Mouse (Mus musculus): ENCODE results near the gene Ebf1.

The Ebf1 gene

DNA sequence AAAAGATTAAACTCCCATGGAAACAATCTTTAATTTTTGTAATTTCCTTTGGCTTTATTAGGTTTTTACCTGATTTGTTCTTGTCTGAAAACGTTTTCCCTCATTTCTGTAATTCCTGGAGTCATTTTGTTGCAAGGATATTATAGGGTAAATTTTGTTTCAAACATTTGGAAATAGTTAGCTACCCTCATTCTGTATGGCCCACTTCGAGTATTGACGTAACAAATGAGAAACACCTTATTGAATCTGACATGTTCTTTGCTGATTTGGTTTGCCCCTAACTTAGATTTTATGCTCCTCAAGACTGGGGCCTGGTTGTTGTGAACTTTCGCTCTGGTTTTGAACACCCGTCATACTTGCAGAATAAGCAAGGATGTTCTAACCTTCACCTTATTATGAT lies 120.9 kb downstream of the Ebf1 start:
- DNase-seq (ENCODE audit: inconsistent ontology term) = no peak

DNA sequence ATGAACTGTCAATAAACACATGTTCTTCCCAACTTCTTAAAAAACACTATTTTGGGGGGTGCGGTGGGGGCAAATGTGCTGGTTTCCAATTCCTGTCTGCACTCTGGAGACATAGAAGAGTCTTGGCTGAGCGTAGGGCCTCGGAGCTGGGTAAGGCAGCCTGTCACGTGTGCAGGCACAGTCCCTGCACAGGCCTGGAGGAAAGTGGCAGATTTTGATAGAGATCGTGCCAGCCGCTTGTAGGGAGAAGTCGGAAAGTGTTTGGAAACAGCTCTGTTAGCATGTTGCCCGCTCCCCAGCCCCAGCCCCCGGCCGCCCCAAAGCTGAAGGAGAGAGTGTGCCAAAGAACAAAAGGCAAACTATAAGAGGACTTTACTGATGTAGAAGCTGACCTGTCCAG lies 121.7 kb downstream of the Ebf1 start:
- DNase-seq (ENCODE audit: inconsistent ontology term) = no peak

DNA sequence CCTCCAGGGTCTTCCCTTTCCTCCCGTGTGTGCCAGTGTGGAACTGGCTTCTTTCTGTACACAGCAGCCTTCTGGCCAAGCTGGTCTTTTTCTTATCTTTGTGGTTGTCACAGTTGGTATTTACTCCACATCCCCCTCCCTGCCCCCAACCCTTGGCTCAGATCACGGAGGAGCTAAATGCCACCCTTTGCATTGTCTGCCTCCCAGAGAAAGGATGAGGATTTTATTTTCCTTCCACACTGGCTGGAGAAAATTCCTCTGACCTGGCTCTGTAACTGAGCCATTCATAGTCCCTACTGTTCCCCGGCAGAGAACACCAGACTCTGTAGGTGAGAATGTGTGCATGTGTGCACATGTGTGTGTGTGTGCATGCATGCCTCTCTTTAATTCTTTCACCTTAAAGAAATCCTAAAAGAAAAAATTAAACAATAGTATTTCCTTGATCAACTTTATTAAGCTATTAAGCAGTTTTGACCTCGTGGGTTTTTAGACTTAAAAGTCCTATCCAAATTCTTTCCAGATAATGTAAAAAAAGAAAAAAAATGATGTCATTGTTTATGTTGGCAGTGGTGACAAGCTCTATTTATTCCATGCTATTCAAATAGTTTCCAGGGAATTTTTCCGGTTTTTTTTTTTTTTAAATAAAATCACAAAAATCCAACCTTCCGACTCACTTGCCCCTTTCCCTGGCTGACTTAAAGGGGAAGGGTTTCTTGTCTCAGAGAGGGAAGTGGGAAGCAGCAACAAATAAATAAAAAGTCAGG lies 123.3 kb downstream of the Ebf1 start:
- peak; percentile 62 for DNase-seq (ENCODE audit: inconsistent ontology term)

DNA sequence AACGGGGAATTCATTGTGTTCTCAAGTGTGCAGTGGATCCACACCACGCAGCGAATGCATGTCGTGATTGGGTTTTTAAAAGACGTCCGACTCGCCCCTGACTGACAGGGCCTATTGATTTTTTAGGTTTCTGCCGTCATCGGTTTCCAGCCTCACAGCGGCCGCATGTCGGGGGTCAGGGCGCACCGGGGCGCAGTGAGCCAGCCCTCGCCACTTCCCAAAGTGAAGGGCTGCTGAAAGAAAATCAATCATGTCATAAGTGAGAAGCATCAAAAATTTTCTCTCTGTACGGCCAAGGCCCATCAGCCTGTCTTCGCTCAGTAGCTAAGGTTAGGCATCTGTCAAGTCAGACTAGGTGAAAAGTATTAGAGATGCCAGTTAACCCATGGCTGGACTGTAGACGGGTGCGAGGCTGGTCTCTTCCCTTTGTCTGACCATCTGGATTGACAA lies 124.0 kb downstream of the Ebf1 start:
- no peak for DNase-seq (ENCODE audit: inconsistent ontology term)

DNA sequence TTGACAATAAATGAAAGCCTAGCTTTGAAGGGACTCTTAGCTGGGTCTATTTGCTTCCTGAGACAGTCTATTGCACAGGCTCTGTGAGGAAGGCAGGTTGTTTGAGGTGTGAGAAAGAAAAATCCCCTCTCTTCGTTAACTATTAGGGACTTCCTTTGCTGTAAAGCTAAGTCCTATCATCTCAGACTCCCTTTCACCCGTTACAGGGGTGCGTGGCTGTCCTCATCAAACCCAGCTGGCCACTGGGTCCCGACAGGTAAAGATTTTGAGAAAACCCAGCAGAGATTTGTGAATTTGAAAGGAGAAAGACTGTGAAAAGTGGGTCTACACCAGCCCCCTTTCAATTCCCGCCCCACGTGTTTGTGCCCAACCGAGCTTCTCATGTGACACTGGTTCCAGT lies 127.3 kb downstream of the Ebf1 start:
- no peak for DNase-seq (ENCODE audit: inconsistent ontology term)

DNA sequence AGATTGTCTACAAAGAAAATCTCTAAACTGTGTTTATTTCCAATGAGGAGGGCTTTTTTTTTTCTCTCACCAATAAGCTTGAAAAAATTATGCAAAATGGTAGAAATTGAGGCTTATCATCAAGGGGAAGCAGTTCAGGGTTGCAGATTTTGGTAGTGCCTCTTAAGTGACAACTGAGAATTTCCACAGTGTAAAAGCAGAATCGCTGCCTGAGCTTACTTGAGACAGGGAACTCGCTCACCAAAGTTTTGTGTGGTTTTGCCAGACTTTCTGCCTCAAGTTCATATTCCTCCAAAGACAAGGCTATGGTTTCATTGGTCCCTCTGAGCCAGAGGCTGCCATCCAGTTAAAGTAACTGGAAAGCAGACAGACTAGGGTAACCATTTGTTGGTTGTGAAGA lies 128.8 kb downstream of the Ebf1 start:
- no peak for DNase-seq (ENCODE audit: inconsistent ontology term)

DNA sequence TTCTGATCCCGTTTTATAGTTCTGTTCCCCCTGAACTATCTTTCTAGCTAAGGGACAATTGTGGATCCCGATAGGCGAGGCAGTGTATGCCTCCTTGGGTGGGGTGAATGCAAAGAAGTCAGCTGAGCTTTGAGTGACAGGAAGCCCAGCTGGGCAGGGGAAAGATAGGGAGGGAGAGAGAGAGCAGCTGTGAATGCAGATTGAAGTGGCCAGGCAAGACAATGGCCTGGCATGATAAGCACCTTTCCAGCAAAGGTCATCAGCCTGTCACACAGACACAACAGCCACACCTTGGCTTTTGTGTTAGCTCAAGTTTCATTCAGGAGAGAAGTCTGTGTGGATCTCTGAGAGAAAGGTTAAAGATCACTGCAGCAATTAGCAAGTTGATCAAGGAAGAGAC lies 129.6 kb downstream of the Ebf1 start:
- DNase-seq (ENCODE audit: inconsistent ontology term) = no peak

DNA sequence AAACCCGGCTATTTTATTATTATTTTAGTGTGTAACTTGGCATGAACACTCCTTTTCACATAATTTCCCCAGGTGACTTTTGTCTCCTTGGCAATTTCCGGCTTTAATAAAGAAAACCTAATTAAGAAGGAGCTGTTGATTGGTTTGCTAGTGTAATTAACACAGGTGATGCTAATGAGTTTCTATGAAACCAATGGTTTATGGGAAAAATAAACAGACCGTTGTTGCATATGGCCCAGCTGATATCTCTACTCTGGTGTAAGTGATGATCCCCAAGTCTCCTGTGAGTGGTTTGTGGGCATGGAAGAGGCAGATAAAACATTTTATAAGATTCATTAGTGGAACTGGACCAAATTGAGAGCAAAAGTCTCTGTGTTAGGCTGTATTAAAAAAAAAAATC lies 132.2 kb downstream of the Ebf1 start:
- no peak for DNase-seq (ENCODE audit: inconsistent ontology term)

DNA sequence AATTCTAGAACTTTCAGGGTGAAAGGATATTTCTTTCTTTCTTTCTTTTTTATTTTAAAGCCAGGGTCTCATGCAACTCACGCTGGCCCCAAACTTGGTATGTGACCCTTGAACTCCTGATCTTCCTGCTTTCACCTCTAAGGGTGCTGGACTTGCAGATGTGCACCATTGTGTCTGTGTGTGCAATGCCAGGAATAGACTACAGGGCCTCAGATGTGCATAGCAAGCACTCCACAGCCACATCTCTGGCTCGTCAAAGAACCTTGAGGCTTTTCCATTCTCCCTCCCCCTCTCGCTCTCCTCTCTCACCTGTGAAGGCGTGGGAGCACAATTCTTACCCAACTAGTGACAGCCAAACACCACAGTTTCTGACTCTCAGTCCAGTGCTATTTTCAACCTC lies 137.2 kb downstream of the Ebf1 start:
- DNase-seq (ENCODE audit: inconsistent ontology term) = no peak

DNA sequence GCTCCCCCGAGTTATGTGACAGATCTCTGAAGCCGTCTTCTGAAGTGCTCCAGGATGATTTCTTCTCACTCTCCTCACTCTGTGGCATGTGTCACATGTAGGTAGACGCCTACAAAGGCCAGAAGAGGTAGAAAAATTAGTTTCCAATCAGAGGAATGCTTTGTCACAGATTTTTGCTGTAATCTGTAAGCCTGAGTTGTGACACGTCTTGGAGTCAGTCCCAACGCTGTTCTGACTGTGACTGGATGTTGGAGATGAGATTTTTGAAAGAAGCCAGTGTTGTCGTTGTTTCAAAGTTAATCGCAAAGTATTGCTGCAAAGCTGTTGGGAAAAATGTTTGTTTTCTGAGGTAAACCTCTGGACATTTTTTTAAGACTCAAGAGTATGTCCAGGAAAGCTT lies 139.2 kb downstream of the Ebf1 start:
- DNase-seq (ENCODE audit: inconsistent ontology term) = no peak

DNA sequence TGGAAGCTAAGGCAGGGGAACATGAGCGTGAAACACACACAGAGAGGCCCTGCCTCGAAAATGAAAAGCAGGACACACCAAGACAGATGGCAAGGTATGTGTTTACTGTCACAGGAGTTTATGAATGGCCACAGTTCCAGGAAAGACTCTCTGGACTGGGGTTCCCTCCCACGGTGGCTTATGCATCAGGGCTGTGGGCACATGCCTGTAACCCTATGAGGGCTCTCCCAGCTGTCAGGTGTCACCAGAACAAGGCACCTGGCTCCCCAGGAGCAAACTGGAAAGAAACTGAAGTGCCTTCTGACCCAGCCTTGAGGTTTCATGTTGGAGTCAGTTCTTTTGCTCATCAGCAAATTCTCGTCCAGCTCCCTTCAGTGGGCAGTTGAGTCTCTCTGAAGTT lies 141.7 kb downstream of the Ebf1 start:
- DNase-seq (ENCODE audit: inconsistent ontology term) = no peak

DNA sequence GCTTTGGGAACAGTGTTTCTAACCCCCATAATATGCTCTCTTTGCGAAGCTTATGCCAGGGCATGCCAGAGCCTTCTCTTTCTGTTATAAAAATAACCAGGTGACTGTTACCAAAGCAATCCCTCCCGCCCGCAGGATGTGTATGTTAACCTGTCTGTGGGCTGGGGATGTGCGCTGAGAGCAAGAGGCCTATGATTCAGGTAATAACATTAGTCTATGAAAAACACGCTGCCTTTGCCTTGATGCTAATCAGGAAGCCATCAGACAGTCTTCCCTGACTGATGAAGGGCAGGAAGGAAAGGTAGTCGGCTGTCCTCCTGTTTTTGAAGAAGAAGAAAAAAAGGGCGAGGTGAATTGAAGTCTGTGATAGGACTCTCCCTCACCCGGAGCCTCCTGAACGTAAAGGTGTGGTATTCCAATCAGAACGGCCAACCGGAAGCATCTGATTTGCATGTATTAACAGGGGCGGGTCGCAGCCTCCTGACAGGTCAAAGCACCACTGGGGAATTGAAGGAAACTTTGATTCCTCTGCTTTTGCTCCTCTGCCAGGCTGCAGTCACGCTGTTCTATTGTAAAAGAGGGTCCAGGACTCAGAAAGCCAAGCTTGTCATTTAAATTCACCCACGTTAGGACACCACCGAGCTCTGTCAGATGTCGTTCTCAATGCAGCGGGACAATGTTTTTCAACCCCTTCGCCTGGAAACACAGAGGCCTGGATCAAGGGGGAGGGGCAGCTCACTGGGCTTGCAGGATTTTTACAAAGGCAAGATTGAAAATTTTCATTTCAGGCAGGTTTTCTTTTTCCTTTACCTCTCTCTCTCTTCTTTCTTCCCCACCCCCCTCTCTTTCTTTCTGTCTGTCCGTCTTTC lies 144.2 kb downstream of the Ebf1 start:
- DNase-seq (ENCODE audit: inconsistent ontology term) = no peak

DNA sequence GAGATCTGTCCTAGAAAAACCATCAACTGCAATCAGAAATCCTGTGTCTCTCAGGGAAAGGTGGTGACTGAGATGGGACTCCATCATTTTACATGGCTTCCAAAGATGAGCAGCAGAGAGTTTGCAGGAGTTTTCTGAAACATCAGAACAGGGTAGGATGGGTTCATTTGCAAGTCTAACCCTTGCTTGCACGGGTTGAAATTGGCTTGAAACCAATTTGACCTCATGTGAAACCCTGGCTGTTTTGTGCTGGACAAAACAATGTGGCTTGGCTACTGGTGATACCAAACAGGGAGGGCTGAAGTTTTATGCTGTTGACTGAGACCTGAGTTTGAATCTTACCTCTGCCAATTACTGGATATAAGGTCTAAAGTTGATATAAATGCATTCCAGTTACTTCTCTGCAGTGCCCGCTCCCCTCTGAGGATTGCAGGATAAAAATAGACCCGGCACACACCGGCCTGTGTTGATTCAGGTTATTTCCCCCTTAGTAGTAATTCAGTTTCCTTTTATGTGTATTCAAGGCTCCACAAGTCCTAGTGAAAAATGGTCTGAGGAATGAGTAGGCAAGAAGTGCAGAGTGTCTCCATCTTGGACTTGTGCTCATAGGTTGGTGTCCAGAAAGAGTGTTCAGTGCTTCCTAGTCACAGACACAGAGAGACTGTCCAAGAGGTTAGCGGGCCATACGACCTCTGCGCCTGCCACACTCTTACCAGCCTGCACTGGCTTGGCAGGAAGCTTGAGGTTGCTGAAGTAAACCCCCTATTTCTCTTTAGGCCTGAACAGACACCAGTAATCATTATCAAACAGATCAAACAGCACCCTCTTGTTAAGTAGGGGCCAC lies 147.1 kb downstream of the Ebf1 start:
- no peak for DNase-seq (ENCODE audit: inconsistent ontology term)

DNA sequence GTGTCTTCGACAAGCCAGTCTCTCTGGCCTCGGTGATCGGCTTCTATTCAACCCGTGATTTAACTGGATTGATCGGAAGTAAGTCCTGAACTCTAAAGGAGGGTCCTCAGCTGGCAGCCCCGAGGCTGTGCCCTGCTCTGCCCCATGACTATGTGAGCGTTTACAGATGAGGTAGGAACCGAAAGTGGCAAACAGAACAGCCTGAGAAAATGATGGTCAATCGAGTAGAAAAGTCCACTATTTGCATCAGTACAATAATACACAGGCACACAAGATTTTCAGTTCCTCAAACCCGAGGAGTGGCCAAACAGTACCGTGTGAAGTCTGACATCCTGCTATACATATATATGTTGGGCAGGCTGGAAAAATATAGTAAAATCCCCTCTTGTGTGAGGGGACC lies 147.9 kb downstream of the Ebf1 start:
- DNase-seq (ENCODE audit: inconsistent ontology term) = no peak

DNA sequence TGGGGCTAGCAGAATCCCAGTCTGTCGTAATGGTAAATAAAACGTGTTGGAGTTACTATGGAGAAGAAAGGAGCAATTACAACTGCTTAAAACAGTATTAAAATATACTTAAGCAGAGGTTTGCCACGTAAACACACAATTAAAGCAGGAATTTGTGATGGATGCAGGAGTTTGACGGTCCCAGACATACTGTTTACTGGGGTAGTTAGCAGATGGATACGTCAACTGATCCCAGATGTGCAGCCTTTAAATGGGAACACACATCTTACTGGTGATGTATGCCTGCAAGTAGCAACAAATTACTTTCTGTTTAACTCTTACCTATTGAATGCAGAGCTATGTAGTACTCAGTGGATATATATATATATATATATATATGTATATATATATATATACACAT lies 149.1 kb downstream of the Ebf1 start:
- no peak for DNase-seq (ENCODE audit: inconsistent ontology term)

DNA sequence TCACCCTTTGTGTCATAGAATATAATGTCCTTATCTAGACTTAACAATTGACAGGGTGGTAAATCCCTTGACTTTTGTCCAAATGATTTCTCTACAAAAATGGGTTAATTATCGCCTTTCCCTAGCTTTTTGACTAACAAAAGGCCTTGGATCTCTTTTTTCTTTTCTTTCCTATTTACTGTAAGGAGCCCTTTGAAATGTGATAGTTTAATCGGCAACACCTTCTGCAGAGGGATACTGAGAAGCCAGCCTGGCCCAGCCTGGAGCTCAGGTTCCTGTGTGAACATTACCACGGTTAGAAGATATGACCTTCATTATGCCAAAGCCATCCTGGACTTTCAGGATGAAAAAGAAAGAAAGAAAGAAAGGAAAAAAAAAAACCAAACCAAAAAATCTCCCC lies 150.2 kb downstream of the Ebf1 start:
- DNase-seq (ENCODE audit: inconsistent ontology term) = no peak

DNA sequence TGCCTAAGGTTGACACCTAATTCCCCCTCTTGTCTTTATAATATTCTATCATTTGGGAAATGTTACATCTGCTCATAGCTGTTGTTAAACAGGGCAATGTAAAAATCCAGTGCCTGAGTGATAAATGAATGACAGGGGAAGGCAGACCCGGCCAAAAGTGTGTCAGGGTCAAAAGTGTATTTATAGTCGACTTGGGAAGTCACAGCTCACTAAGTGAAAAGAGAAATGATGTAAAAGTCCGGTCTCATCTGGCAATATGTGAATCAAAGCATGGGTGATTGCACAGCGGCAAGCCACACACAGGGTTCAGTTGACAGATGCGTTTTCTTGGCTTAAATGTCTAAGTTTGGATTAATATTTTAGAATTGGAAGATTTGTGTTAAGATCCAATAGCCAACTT lies 151.2 kb downstream of the Ebf1 start:
- no peak for DNase-seq (ENCODE audit: inconsistent ontology term)

DNA sequence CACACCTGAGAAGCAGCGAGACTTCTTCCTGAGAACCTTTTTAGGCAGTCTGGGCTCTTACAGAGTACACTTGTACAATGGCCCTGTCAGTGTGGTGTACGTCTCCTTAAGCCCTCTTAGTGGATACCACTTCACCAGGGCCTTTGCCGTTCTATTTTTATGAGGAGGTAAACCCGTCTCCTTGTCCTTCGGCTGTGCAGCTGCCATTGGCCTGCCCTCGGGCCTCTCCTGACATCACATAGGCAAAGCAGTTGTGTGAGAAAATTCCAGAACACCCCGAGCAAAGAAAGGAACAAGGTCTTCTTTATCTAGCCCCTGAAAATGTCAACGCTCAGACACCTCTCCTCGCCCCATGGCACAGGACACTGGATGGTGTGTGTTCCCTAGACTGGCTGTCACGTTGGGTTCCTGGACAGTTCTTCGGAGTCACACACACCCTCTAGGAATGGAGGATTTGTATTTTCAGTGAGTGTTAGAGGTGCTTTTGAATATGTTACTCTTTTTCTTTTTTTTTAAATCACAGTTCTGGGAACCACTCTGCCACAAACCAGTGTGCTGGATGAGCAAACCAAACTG lies 154.0 kb downstream of the Ebf1 start:
- DNase-seq (ENCODE audit: inconsistent ontology term) = no peak

DNA sequence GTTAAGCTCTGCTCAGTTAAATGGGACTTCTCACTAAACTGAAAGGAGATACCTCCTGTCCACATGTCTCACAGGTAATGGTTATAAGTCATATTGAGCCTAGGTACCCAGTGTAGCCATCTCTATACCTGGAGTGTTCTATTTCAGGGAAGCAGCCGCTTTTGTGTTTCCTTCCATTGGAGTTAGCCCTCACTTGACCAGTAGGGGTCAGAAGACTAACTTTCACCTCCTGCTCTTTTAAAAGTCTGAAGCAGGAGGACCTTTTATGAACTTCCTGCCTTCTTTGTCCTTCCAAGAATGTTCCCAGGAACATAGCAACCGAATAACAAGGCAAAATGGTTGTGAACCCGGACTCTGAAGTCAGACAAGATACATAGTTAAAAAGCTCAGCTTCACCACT lies 157.3 kb downstream of the Ebf1 start:
- DNase-seq (ENCODE audit: inconsistent ontology term) = no peak

DNA sequence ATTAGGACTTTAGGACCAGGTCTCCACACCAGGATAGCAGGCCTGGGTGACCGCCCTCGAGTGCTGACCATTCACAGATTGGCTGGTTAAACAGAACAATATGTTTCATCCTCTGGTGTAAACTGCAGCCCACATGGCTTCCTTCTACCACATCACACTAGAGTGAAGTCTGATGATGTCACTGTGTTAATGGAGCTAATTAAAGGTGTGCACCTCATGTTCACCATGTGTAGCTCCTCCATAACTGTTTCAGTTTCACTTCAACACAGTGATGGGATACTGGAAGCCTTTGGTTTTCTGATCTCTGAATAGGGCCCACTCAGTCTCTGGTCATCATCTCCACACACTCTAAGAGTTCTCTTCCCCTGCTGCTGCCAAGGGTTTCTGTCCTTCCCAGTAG lies 158.4 kb downstream of the Ebf1 start:
- DNase-seq (ENCODE audit: inconsistent ontology term) = no peak

DNA sequence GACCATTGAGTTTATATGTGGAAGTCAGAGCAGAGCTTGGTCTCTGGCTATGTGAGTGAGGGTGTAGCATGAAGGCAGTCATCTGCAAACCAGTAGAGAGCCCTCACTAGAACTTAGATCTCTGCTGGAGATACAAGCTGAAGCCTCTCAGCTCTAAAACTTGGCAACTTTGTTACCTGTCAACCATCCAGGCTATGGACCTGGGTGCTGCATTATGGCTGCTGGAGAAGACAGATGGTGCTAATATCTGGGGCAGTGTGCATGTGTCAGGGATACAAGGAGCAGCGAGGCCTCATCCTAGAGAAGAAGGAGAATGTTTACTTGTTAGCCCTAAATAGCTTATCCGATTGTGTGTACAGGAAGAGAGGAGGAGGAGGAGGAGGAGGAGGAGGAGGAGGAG lies 159.4 kb downstream of the Ebf1 start:
- no peak for DNase-seq (ENCODE audit: inconsistent ontology term)
